23 mouse cellular contexts compared by ENCODE assay signal in genomic region chr5:73587119-73587518, GRCm38 (mm10). TPM values are rescaled to one million over a fixed set of nuclear protein-coding genes. Genes with fewer than 3 reads are reported as not detected.
"Had no signal": no experiment of that assay in that cellular context is flagged by ENCODE, and none has a peak within 500 bp of the region (broad histone marks: within the 10 kb centered on the region; RNA-seq: fewer than 3 reads in every experiment).

No protein-coding gene starts in this region.

- H3K4me2 ChIP-seq: limb, embryonic 13.5 days; liver, embryonic 12.5 days; liver, embryonic 15.5 days; lung, embryonic 15.5 days; midbrain, embryonic 12.5 days had no signal

- H3K9ac ChIP-seq: limb, embryonic 13.5 days; liver, embryonic 12.5 days; liver, embryonic 15.5 days; lung, embryonic 15.5 days; midbrain, embryonic 12.5 days had no signal

- ATAC-seq: liver, embryonic 12.5 days had no signal

- H3K27ac ChIP-seq: limb, embryonic 10.5 days; limb, embryonic 13.5 days; liver, embryonic 12.5 days; liver, embryonic 15.5 days; lung, embryonic 15.5 days; midbrain, embryonic 12.5 days had no signal

- H3K9me3 ChIP-seq: limb, embryonic 10.5 days; limb, embryonic 13.5 days; liver, embryonic 12.5 days; liver, embryonic 15.5 days; lung, embryonic 15.5 days; midbrain, embryonic 12.5 days had no signal

- H3K27me3 ChIP-seq: limb, embryonic 13.5 days; liver, embryonic 12.5 days; liver, embryonic 15.5 days; lung, embryonic 15.5 days; midbrain, embryonic 12.5 days had no signal

- H3K36me3 ChIP-seq: limb, embryonic 10.5 days; limb, embryonic 13.5 days; liver, embryonic 12.5 days; liver, embryonic 15.5 days; lung, embryonic 15.5 days; midbrain, embryonic 12.5 days had no signal

- H3K4me1 ChIP-seq: limb, embryonic 10.5 days; limb, embryonic 13.5 days; liver, embryonic 12.5 days; liver, embryonic 15.5 days; lung, embryonic 15.5 days had no signal

- H3K4me3 ChIP-seq: layer of hippocampus, adult 2 months; limb, embryonic 10.5 days; limb, embryonic 13.5 days; liver, embryonic 12.5 days; liver, embryonic 15.5 days; lung, embryonic 15.5 days; megakaryocyte, embryonic 14.5 days; midbrain, embryonic 12.5 days had no signal

- DNase-seq: kidney, adult 11 months; kidney, adult 9 months; kidney, postnatal 25 days; layer of hippocampus, adult 9-11 months; liver; lung, adult 18-20 months; lung, postnatal 10 days; lung, postnatal 36 days; thymus, adult 18-20 months; thymus, postnatal 36 days had no signal

RNA-seq across cellular contexts. Expression of gene Lrrc66, which starts 45.2 kb away (rescaled TPM):
- total RNA-seq: layer of hippocampus, adult 2 months; left cerebral cortex, adult 18-20 months; left cerebral cortex, postnatal 25 days had no signal
- polyA plus RNA-seq: limb, embryonic 13.5 days; midbrain, embryonic 12.5 days; neural tube, embryonic 11.5 days; neural tube, embryonic 14.5 days; spleen, adult 2 months had no signal
